Comparison of ENCODE assay signal across 8 mouse cellular contexts in the genomic region with DNA sequence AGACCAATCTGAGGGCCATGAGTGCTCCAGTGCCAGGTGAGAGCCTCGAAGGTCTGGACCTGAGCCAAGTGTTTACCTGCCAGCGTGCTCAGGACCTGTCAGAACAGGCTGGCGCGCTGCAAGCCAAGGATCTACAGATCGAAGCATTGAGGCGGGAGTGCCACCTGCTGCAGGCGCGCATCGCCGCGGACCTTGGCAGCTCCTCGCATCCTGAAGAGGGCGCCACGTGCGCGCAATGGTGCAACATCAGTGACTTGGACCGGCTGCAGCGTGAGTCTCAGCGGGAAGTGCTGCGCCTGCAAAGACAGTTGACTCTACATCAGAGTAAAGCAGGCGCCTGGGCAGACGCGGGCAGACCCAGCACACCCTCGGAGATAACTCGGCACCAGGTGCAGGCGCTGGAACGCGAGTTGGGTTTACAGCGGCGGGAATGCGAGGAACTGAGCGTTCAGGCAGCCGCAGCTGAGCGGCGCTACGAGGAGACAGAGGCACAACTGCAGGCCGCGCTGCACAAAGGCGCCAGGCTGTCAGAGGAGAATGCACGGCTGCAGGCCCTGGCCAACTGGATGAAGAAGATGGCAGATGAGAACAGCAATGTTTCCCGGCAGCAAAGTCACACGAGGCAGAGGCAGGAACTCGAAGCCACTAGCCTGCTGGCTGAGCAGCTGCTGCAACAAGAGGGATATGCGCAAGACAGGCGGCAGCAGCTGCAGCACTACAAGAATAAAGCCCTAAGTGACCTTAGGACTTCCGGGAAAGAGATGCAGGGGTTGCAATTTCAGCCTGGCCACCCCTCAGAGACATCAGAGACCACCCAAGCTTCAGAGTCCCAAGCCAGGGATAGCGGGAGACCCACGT. TPM values are rescaled to one million over a fixed set of nuclear protein-coding genes. Genes with fewer than 3 reads are reported as not detected.
DNase-seq lines count a peak whose midpoint lies in the region; ATAC-seq and TF ChIP-seq lines count a peak whose summit lies in the region.

No protein-coding gene starts in this region.

- H3K27me3 ChIP-seq in E14TG2a.4 (ENCODE audit: insufficient read depth, low read length), result peaks cover 55% of the 10 kb centered on the region
- H3K27me3 ChIP-seq in cerebellum, adult 2 months (ENCODE audit: control insufficient read depth, insufficient read depth, low read length), result no peaks in the 10 kb centered on the region
- H3K27me3 ChIP-seq in forebrain, postnatal 0 days (ENCODE audit: insufficient read depth, low read length), result no peaks in the 10 kb centered on the region; the same call in 1 of the 2 replicates
- H3K27me3 ChIP-seq in lung, embryonic 14.5 days (ENCODE audit: insufficient read depth, low read length), result peaks cover 33% of the 10 kb centered on the region

- DNase-seq in cerebellum, adult 2 months, result peak; percentile 89 to 90
- DNase-seq in forebrain, postnatal 0 days, result peak; percentile 91
- peak; percentile 94 for DNase-seq in heart, postnatal 4 days
- DNase-seq in layer of hippocampus, adult 8-10 months (ENCODE audit: low spot score in 2 of 2), result peak; percentile 77 to 90
- DNase-seq in lung, embryonic 14.5 days, result peak; percentile 94
- peak; percentile 77 for DNase-seq in testis, postnatal 14 days (ENCODE audit: low spot score)

- 7% methylated on average over 48 of the region's 48 CpGs for WGBS in cerebellum, adult 2 months
- WGBS in forebrain, postnatal 0 days, result 8% methylated on average over 48 of the region's 48 CpGs
- 6% methylated on average over 48 of the region's 48 CpGs for WGBS in lung, embryonic 14.5 days

- ATAC-seq in forebrain, postnatal 0 days, result peak; percentile 74
- peak; percentile 65 for ATAC-seq in lung, embryonic 14.5 days (ENCODE audit: insufficient read depth)
- peak; percentile 87 for ATAC-seq in neutrophil, adult 5-6 weeks (ENCODE audit: extremely low read depth, insufficient number of reproducible peaks, low FRiP score, poor library complexity, severe bottlenecking)

- peaks cover 29% of the 10 kb centered on the region for H3K36me3 ChIP-seq in E14TG2a.4 (ENCODE audit: insufficient read depth, low read length)
- no peaks in the 10 kb centered on the region for H3K36me3 ChIP-seq in forebrain, postnatal 0 days (ENCODE audit: insufficient read depth)
- H3K36me3 ChIP-seq in lung, embryonic 14.5 days (ENCODE audit: insufficient read depth), result no peaks in the 10 kb centered on the region

- H3K4me3 ChIP-seq in E14TG2a.4 (replicated peaks; ENCODE audit: low read length), result peak overlapping the region; percentile 88
- H3K4me3 ChIP-seq in cerebellum, adult 2 months (replicated peaks; ENCODE audit: insufficient read depth, low read depth, low read length), result peak overlapping the region; percentile 35
- H3K4me3 ChIP-seq in forebrain, postnatal 0 days (ENCODE audit: low read depth, low read length), result peak overlapping the region; percentile 70
- peak overlapping the region; percentile 53 for H3K4me3 ChIP-seq in lung, embryonic 14.5 days (ENCODE audit: low read depth, low read length)

- TF ChIP-seq POLR2A in cerebellum, adult 2 months (IDR thresholded peaks at IDR 0.05; ENCODE audit: borderline replicate concordance, insufficient read depth, low read length), result no peak

- H3K4me2 ChIP-seq in forebrain, postnatal 0 days (ENCODE audit: low read depth), result peak overlapping the region; percentile 97
- H3K4me2 ChIP-seq in lung, embryonic 14.5 days, result peak overlapping the region; percentile 99

- H3K9ac ChIP-seq in forebrain, postnatal 0 days, result peak overlapping the region; percentile 78
- no peak overlapping the region for H3K9ac ChIP-seq in lung, embryonic 14.5 days

- peak; percentile 39 for TF ChIP-seq CTCF in E14TG2a.4 (conservative IDR thresholded peaks at IDR 0.05; ENCODE audit: low read length)
- peak; percentile 84 for TF ChIP-seq CTCF in cerebellum, adult 2 months (IDR thresholded peaks at IDR 0.05; ENCODE audit: borderline replicate concordance, insufficient read depth, low read depth, low read length)
- TF ChIP-seq CTCF in forebrain, postnatal 0 days (IDR thresholded peaks at IDR 0.05; ENCODE audit: low read depth), result peak; percentile 91
- TF ChIP-seq CTCF in lung, embryonic 14.5 days (IDR thresholded peaks at IDR 0.05; ENCODE audit: low read depth), result peak; percentile 94

- H3K9me3 ChIP-seq in E14TG2a.4 (ENCODE audit: low read length), result no peaks in the 10 kb centered on the region
- no peaks in the 10 kb centered on the region for H3K9me3 ChIP-seq in forebrain, postnatal 0 days (ENCODE audit: low read length)
- no peaks in the 10 kb centered on the region for H3K9me3 ChIP-seq in lung, embryonic 14.5 days (ENCODE audit: low read depth, low read length)

- H3K4me1 ChIP-seq in E14TG2a.4 (replicated peaks; ENCODE audit: low read depth, low read length), result peaks cover 44% of the 10 kb centered on the region
- 0 out of 2 replicates have a peak, but pooled peaks cover 3% of the 10 kb centered on the region for H3K4me1 ChIP-seq in cerebellum, adult 2 months (ENCODE audit: control insufficient read depth, insufficient read depth, low read length)
- 0 out of 2 replicates have a peak, but pooled peaks cover 6% of the 10 kb centered on the region for H3K4me1 ChIP-seq in forebrain, postnatal 0 days (ENCODE audit: insufficient read depth)
- 0 out of 2 replicates have a peak, but pooled peaks cover 4% of the 10 kb centered on the region for H3K4me1 ChIP-seq in lung, embryonic 14.5 days (ENCODE audit: insufficient read depth)

- H3K27ac ChIP-seq in cerebellum, adult 2 months (ENCODE audit: insufficient read depth, low read length), result no peak overlapping the region
- peak overlapping the region; percentile 87; the same call in 1 of the 2 replicates for H3K27ac ChIP-seq in forebrain, postnatal 0 days (ENCODE audit: low read depth, low read length)
- no peak overlapping the region for H3K27ac ChIP-seq in lung, embryonic 14.5 days (ENCODE audit: low read depth)

RNA-seq across cellular contexts. Expression of a gene that starts 1.8 kb away (rescaled TPM):
- 0.55 and 0.57 TPM in 2 replicates for polyA plus RNA-seq in cerebellum, adult 2 months (2012; rRNA removed)
- total RNA-seq in forebrain, postnatal 0 days (2014; rRNA removed), result 3.0 and 3.3 TPM in 2 replicates
- 0.92 and 1.3 TPM in 2 replicates for polyA plus RNA-seq in forebrain, postnatal 0 days (2015; fragmentation: Nextera tagmentation; extraction: Ambion mirVana)
- total RNA-seq in heart, postnatal 4 days (2021), result under 1 TPM; 0.43 TPM
- total RNA-seq in layer of hippocampus, adult 8-10 months (2022), result 1 to 10 TPM; 2.8 to 3.8 (median 3.5) TPM
- polyA plus RNA-seq in lung, embryonic 14.5 days (2014; fragmentation: Nextera tagmentation; extraction: Ambion mirVana), result 0.13 and 0.30 TPM in 2 replicates
- 0.12 TPM in 1 of 2 replicates, not detected in the other for total RNA-seq in neutrophil, adult 5-6 weeks (2017)

RNA-seq across cellular contexts. Expression of a gene that starts 7.8 kb away (rescaled TPM):
- polyA plus RNA-seq in cerebellum, adult 2 months (2012; rRNA removed), result 128 and 133 TPM in 2 replicates
- total RNA-seq in forebrain, postnatal 0 days (2014; rRNA removed), result 127 and 136 TPM in 2 replicates
- 330 and 371 TPM in 2 replicates for polyA plus RNA-seq in forebrain, postnatal 0 days (2015; fragmentation: Nextera tagmentation; extraction: Ambion mirVana)
- 100 to 1,000 TPM; 154 to 157 TPM for total RNA-seq in heart, postnatal 4 days (2021)
- total RNA-seq in layer of hippocampus, adult 8-10 months (2022), result 100 to 1,000 TPM; 126 to 157 (median 142) TPM
- polyA plus RNA-seq in lung, embryonic 14.5 days (2014; fragmentation: Nextera tagmentation; extraction: Ambion mirVana), result 349 and 371 TPM in 2 replicates
- 45.5 and 49.6 TPM in 2 replicates for total RNA-seq in neutrophil, adult 5-6 weeks (2017)

RNA-seq across cellular contexts. Expression of a gene that starts 23.2 kb away (rescaled TPM):
- polyA plus RNA-seq in cerebellum, adult 2 months (2012; rRNA removed), result 4.1 TPM in 2 replicates
- 10.4 and 14.9 TPM in 2 replicates for total RNA-seq in forebrain, postnatal 0 days (2014; rRNA removed)
- polyA plus RNA-seq in forebrain, postnatal 0 days (2015; fragmentation: Nextera tagmentation; extraction: Ambion mirVana), result 2.7 and 4.3 TPM in 2 replicates
- 1 to 10 TPM; 7.0 to 7.1 TPM for total RNA-seq in heart, postnatal 4 days (2021)
- 1 to 10 TPM; 4.1 to 7.2 (median 6.5) TPM for total RNA-seq in layer of hippocampus, adult 8-10 months (2022)
- 3.4 and 4.3 TPM in 2 replicates for polyA plus RNA-seq in lung, embryonic 14.5 days (2014; fragmentation: Nextera tagmentation; extraction: Ambion mirVana)
- 1.2 and 1.7 TPM in 2 replicates for total RNA-seq in neutrophil, adult 5-6 weeks (2017)

Comparison
In these comparisons a context has a peak if more than half of its experiments do, and no peak if none do; other contexts are left out.
1. H3K4me3 ChIP-seq: peak in every context shown above with its lines; median percentile 88 in E14TG2a.4; 70 in forebrain, postnatal 0 days; 53 in lung, embryonic 14.5 days; 35 in cerebellum, adult 2 months.
2. CTCF ChIP-seq: peak in every context shown above with its lines; median percentile 94 in lung, embryonic 14.5 days; 91 in forebrain, postnatal 0 days; 84 in cerebellum, adult 2 months; 39 in E14TG2a.4.